Mouse (Mus musculus) naive thymus-derived CD4-positive, alpha-beta T cell, adult 2 months (primary cell): ENCODE data around the gene Nol10.

Source experiments
- DNase-seq: peaks from one replicate; pipeline ENCODE4 v3.0.0-alpha.2; 2011; ENCODE audit warnings: low read depth

The Nol10 gene

GRCm38 (mm10) chr12:17362316-17362715 lies 14.1 kb downstream of the Nol10 start:
- no peak for DNase-seq

- peak; percentile 56 for DNase-seq
Observed at GRCm38 (mm10) chr12:17366981-17367380, 18.7 kb downstream of the Nol10 start.

- no peak for DNase-seq
Observed at GRCm38 (mm10) chr12:17369111-17369510, 20.9 kb downstream of the Nol10 start.

- no peak for DNase-seq
Observed at GRCm38 (mm10) chr12:17369551-17370325, 21.5 kb downstream of the Nol10 start.

GRCm38 (mm10) chr12:17371589-17372235 lies 23.5 kb downstream of the Nol10 start:
- peak; percentile 39 for DNase-seq

- DNase-seq = peak; percentile 56
Observed at GRCm38 (mm10) chr12:17372696-17373095, 24.4 kb downstream of the Nol10 start.

- peak; percentile 42 for DNase-seq
Observed at GRCm38 (mm10) chr12:17373470-17373975, 25.3 kb downstream of the Nol10 start.

GRCm38 (mm10) chr12:17375243-17375642 lies 27.0 kb downstream of the Nol10 start:
- no peak for DNase-seq

GRCm38 (mm10) chr12:17376521-17376920 lies 28.3 kb downstream of the Nol10 start:
- DNase-seq = no peak

GRCm38 (mm10) chr12:17380991-17381390 lies 32.7 kb downstream of the Nol10 start:
- no peak for DNase-seq

- no peak for DNase-seq
Observed at GRCm38 (mm10) chr12:17382759-17383158, 34.5 kb downstream of the Nol10 start.

- no peak for DNase-seq
Observed at GRCm38 (mm10) chr12:17386896-17387295, 38.6 kb downstream of the Nol10 start.

GRCm38 (mm10) chr12:17387332-17388135 lies 39.3 kb downstream of the Nol10 start:
- peak; percentile 32 for DNase-seq

GRCm38 (mm10) chr12:17388136-17388437 lies 39.8 kb downstream of the Nol10 start:
- no peak for DNase-seq

GRCm38 (mm10) chr12:17390036-17390435 lies 41.8 kb downstream of the Nol10 start:
- DNase-seq = no peak

- DNase-seq = no peak
Observed at GRCm38 (mm10) chr12:17390510-17390909, 42.3 kb downstream of the Nol10 start.

- DNase-seq = no peak
Observed at GRCm38 (mm10) chr12:17393148-17393547, 44.9 kb downstream of the Nol10 start.

GRCm38 (mm10) chr12:17397150-17397549 lies 48.9 kb downstream of the Nol10 start:
- DNase-seq = no peak

- DNase-seq = no peak
Observed at GRCm38 (mm10) chr12:17401419-17401818, 53.2 kb downstream of the Nol10 start.

- DNase-seq = no peak
Observed at GRCm38 (mm10) chr12:17402116-17402515, 53.9 kb downstream of the Nol10 start.

- no peak for DNase-seq
Observed at GRCm38 (mm10) chr12:17403998-17404397, 55.7 kb downstream of the Nol10 start.

GRCm38 (mm10) chr12:17406825-17407224 lies 58.6 kb downstream of the Nol10 start:
- DNase-seq = no peak

GRCm38 (mm10) chr12:17408312-17408711 lies 60.1 kb downstream of the Nol10 start:
- DNase-seq = no peak
